Mouse (Mus musculus): ENCODE measurements around the gene Unc79. TPM values are rescaled to one million over a fixed set of nuclear protein-coding genes. Genes with fewer than 3 reads are reported as not detected.
A peak's percentile ranks its signal among the peaks of the same experiment; 100 is the strongest.

Unc79 gene
- polyA plus RNA-seq, 1 experiment from 2014 or later = 1.3 TPM

DNA sequence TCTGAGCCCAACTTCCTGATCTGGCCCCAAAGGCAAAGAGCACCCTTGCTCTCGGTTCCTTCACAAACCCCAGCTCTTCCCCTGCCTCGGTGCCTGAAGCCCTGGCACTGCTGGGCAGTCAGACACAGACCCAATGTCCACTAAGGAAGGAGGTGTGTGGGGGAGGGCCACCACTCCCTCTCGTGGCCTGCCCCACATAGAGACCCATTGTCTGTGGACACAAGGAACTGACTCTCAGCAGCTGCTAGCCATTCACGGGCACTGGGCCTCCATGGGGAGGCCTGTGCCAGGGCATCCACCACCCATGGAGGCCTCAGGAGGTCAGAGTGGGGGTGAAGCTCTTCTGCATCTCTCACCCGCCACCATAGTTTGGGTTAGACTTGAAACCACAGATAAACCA lies 262.4 kb downstream of the Unc79 start:
- Histone ChIP-seq H3K27ac (replicated peaks) (no peak overlapping the region), H3K9ac (no peak overlapping the region), H3K4me2 (replicated peaks) (no peak overlapping the region), H3K4me3 (replicated peaks) (no peak overlapping the region), H3K27me3 (no peaks in the 10 kb centered on the region), H3K36me3 (no peaks in the 10 kb centered on the region), H3K4me1 (peaks cover 4% of the 10 kb centered on the region; the same call in 1 of the 2 replicates), H3K9me3 (replicated peaks) (no peaks in the 10 kb centered on the region)
- 50% methylated on average over 5 of the region's 5 CpGs for WGBS
- ATAC-seq (ENCODE audit: insufficient number of reproducible peaks, low FRiP score, low TSS enrichment, low read depth) = peak; percentile 30; the same call in 1 of the 2 replicates

DNA sequence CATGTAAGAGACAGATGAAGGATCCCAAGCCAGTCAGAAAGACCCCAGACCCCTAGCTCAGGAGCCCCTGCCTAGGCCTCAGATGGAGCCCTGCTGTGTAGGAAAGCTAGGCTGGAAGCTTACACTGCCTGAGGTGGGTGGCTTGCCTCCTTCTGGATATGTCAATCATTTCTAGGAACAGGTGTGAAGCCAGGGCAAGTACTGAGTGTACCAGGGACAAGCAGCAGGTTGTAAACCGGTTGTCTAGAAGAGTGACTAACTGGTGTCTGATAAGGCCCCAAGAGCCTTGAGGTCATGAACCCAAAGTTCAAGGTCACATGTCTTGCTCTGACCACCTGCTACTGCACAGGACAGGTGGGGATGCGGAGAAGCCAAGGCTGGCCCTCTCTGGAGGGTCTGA lies 264.9 kb downstream of the Unc79 start:
- no peak for ATAC-seq (ENCODE audit: insufficient number of reproducible peaks, low FRiP score, low TSS enrichment, low read depth)
- WGBS = 82% methylated on average over 2 of the region's 2 CpGs
- H3K27ac ChIP-seq (replicated peaks) = no peak overlapping the region
- H3K27me3 ChIP-seq = no peaks in the 10 kb centered on the region
- no peaks in the 10 kb centered on the region for H3K36me3 ChIP-seq
- H3K4me3 ChIP-seq (replicated peaks) = no peak overlapping the region
- no peak overlapping the region for H3K4me2 ChIP-seq (replicated peaks)
- H3K9ac ChIP-seq = no peak overlapping the region
- H3K4me1 ChIP-seq = peaks cover 4% of the 10 kb centered on the region; the same call in 1 of the 2 replicates
- H3K9me3 ChIP-seq (replicated peaks) = no peaks in the 10 kb centered on the region

GRCm38 (mm10) chr12:103214270-103214669 lies 265.6 kb downstream of the Unc79 start:
- H3K27ac ChIP-seq (replicated peaks) = no peak overlapping the region
- H3K9me3 ChIP-seq (replicated peaks) = no peaks in the 10 kb centered on the region
- no peak overlapping the region for H3K4me2 ChIP-seq (replicated peaks)
- 44% methylated on average over 10 of the region's 10 CpGs for WGBS
- no peaks in the 10 kb centered on the region for H3K36me3 ChIP-seq
- H3K4me1 ChIP-seq = peaks cover 4% of the 10 kb centered on the region; the same call in 1 of the 2 replicates
- no peak overlapping the region for H3K9ac ChIP-seq
- ATAC-seq (ENCODE audit: insufficient number of reproducible peaks, low FRiP score, low TSS enrichment, low read depth) = no peak
- no peaks in the 10 kb centered on the region for H3K27me3 ChIP-seq
- no peak overlapping the region for H3K4me3 ChIP-seq (replicated peaks)

- no peak overlapping the region for H3K4me2 ChIP-seq (replicated peaks)
- no peaks in the 10 kb centered on the region for H3K9me3 ChIP-seq (replicated peaks)
- ATAC-seq (ENCODE audit: insufficient number of reproducible peaks, low FRiP score, low TSS enrichment, low read depth) = no peak
- H3K27me3 ChIP-seq = no peaks in the 10 kb centered on the region
- no peak overlapping the region for H3K9ac ChIP-seq
- 90% methylated on average over 2 of the region's 2 CpGs for WGBS
- H3K4me1 ChIP-seq = peaks cover 4% of the 10 kb centered on the region; the same call in 1 of the 2 replicates
- H3K36me3 ChIP-seq = no peaks in the 10 kb centered on the region
- H3K4me3 ChIP-seq (replicated peaks) = no peak overlapping the region
- no peak overlapping the region for H3K27ac ChIP-seq (replicated peaks)
These were observed 266.1 kb downstream of the Unc79 start for GRCm38 (mm10) chr12:103214797-103215196.

GRCm38 (mm10) chr12:103215877-103216610 lies 267.4 kb downstream of the Unc79 start:
- H3K9me3 ChIP-seq (replicated peaks) = no peaks in the 10 kb centered on the region
- no peaks in the 10 kb centered on the region for H3K36me3 ChIP-seq
- H3K27me3 ChIP-seq = no peaks in the 10 kb centered on the region
- WGBS = 54% methylated on average over 6 of the region's 6 CpGs
- H3K9ac ChIP-seq = no peak overlapping the region
- H3K4me1 ChIP-seq = peaks cover 4% of the 10 kb centered on the region; the same call in 1 of the 2 replicates
- H3K4me2 ChIP-seq (replicated peaks) = no peak overlapping the region
- ATAC-seq (ENCODE audit: insufficient number of reproducible peaks, low FRiP score, low TSS enrichment, low read depth) = no peak
- no peak overlapping the region for H3K4me3 ChIP-seq (replicated peaks)
- no peak overlapping the region for H3K27ac ChIP-seq (replicated peaks)

GRCm38 (mm10) chr12:103223671-103224070 lies 275.0 kb downstream of the Unc79 start:
- Histone ChIP-seq H3K4me2 (replicated peaks) (no peak overlapping the region), H3K9ac (no peak overlapping the region), H3K4me3 (replicated peaks) (no peak overlapping the region), H3K36me3 (no peaks in the 10 kb centered on the region), H3K27ac (replicated peaks) (no peak overlapping the region), H3K4me1 (no peaks in the 10 kb centered on the region), H3K9me3 (replicated peaks) (no peaks in the 10 kb centered on the region), H3K27me3 (no peaks in the 10 kb centered on the region)
- 78% methylated on average over 9 of the region's 9 CpGs for WGBS
- no peak for ATAC-seq (ENCODE audit: insufficient number of reproducible peaks, low FRiP score, low TSS enrichment, low read depth)

DNA sequence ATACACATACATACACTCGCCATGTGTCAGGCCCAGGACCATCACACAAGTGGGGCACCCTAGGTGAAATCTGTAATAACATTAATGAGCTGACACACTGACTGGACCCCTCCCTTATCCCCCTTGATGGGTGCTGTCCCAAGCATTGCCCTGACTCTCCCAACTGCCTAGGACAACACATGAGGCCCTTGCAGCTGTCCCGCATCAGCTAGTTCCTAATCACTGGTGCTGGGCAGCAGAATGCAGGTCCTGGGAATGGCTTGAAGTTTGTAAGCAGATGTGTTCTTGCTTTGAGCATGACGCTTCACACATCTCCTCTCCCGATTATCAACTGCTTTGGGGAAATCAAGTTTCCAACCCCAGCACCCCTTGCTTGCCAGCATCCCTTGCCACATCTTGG lies 277.5 kb downstream of the Unc79 start:
- Histone ChIP-seq H3K4me2 (replicated peaks) (no peak overlapping the region), H3K27ac (replicated peaks) (no peak overlapping the region), H3K9ac (no peak overlapping the region), H3K4me1 (no peaks in the 10 kb centered on the region), H3K36me3 (no peaks in the 10 kb centered on the region), H3K27me3 (no peaks in the 10 kb centered on the region), H3K4me3 (replicated peaks) (no peak overlapping the region), H3K9me3 (replicated peaks) (no peaks in the 10 kb centered on the region)
- 73% methylated on average over 4 of the region's 4 CpGs for WGBS
- no peak for ATAC-seq (ENCODE audit: insufficient number of reproducible peaks, low FRiP score, low TSS enrichment, low read depth)

- 80% methylated on average over 4 of the region's 4 CpGs for WGBS
- ATAC-seq (ENCODE audit: insufficient number of reproducible peaks, low FRiP score, low TSS enrichment, low read depth) = no peak
These were observed 280.4 kb downstream of the Unc79 start for GRCm38 (mm10) chr12:103229058-103229457.

More at GRCm38 (mm10) chr12:103229058-103229457, 280.4 kb downstream of the Unc79 start:
- H3K4me3 ChIP-seq (replicated peaks) = no peak overlapping the region
- no peak overlapping the region for H3K27ac ChIP-seq (replicated peaks)
- H3K36me3 ChIP-seq = no peaks in the 10 kb centered on the region
- H3K9me3 ChIP-seq (replicated peaks) = no peaks in the 10 kb centered on the region
- no peak overlapping the region for H3K4me2 ChIP-seq (replicated peaks)
- no peaks in the 10 kb centered on the region for H3K27me3 ChIP-seq
- H3K9ac ChIP-seq = no peak overlapping the region
- no peaks in the 10 kb centered on the region for H3K4me1 ChIP-seq

Small RNA genes lying within 50 kb of the gene (microRNA-seq; reads per million reads assigned to microRNA genes)
- not detected for gene Gm44324 (ENCODE audit: borderline number of aligned reads)

Other genes starting within 250 kb of the Unc79 start
- gene Itpk1, start 243.9 kb upstream of the Unc79 start, polyA plus RNA-seq (2015; fragmentation: Nextera tagmentation; extraction: Ambion mirVana) = 13.6 and 14.2 TPM in 2 replicates
- gene Moap1, start 205.2 kb upstream of the Unc79 start, polyA plus RNA-seq (2015; fragmentation: Nextera tagmentation; extraction: Ambion mirVana) = 24.5 and 24.7 TPM in 2 replicates
- gene Tmem251, start 205.1 kb upstream of the Unc79 start, polyA plus RNA-seq (2015; fragmentation: Nextera tagmentation; extraction: Ambion mirVana) = 8.7 and 10.2 TPM in 2 replicates
- not detected in 2 replicates for gene Gm28051, start 191.1 kb upstream of the Unc79 start, polyA plus RNA-seq (2015; fragmentation: Nextera tagmentation; extraction: Ambion mirVana)
- 24.3 and 25.6 TPM in 2 replicates for gene Gon7, start 191.1 kb upstream of the Unc79 start, polyA plus RNA-seq (2015; fragmentation: Nextera tagmentation; extraction: Ambion mirVana)
- gene Ubr7, start 190.9 kb upstream of the Unc79 start, polyA plus RNA-seq (2015; fragmentation: Nextera tagmentation; extraction: Ambion mirVana) = 38.2 and 38.7 TPM in 2 replicates
- gene Gm20604, start 190.2 kb upstream of the Unc79 start, polyA plus RNA-seq (2015; fragmentation: Nextera tagmentation; extraction: Ambion mirVana) = 22.0 and 23.0 TPM in 2 replicates
- gene Btbd7, start 70.4 kb upstream of the Unc79 start, polyA plus RNA-seq (2015; fragmentation: Nextera tagmentation; extraction: Ambion mirVana) = 19.3 and 20.3 TPM in 2 replicates
- 0.42 TPM in 1 of 2 replicates, not detected in the other for gene Cox8c, start 49.5 kb upstream of the Unc79 start, polyA plus RNA-seq (2015; fragmentation: Nextera tagmentation; extraction: Ambion mirVana)